Mouse (Mus musculus): Measurements from ENCODE around the gene Mylk4.
A peak's percentile ranks its signal among the peaks of the same experiment; 100 is the strongest.

The Mylk4 gene

GRCm38 (mm10) chr13:32706651-32707288, 77.0 kb downstream of the Mylk4 start:
- DNase-seq (ENCODE audit: low spot score) = peak; percentile 3

GRCm38 (mm10) chr13:32705315-32705714, 78.4 kb downstream of the Mylk4 start:
- DNase-seq (ENCODE audit: low spot score) = no peak

DNA sequence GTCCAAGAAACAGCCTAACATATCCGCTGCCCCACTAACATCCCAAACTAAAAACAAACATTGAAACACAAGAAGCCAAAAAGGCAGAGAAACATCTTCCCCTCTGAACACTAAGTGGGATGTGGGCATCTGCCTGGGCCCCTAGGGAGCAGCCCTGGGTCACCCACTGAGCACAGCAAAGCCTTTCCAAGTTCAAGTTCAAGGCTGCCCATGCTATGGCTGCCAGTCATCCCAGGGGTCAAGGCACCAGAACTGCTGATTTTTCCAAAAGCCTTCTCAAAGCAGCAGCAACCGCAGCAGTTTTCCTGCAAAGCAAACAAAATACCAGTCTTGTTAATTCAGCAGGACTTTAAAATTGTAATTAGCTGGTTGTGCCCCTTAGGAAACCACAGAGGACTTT, 78.8 kb downstream of the Mylk4 start:
- no peak for DNase-seq (ENCODE audit: low spot score)

- DNase-seq (ENCODE audit: low spot score) = no peak
Observed at GRCm38 (mm10) chr13:32701564-32701963, 82.2 kb downstream of the Mylk4 start.

DNA sequence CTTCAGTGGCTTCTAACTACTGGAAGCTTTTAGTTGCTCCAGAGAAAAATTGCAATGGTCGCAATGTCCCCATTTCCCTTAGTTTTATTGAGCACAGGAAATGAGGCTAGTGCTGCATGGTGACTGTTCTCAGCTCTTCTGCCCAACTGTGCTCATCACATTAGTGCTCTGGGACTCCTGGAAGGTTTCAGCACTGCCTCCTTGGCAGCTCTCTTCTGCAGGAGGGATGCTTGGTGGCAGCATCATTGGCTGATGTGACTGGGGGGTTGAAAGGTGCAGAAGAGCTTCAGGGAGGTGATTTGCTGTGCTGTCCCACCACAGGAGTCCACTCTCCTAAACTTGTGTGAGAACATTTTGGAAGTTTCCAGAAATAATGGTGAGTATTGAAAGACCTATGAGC, 84.4 kb downstream of the Mylk4 start:
- no peak for DNase-seq (ENCODE audit: low spot score)

GRCm38 (mm10) chr13:32698956-32699355, 84.8 kb downstream of the Mylk4 start:
- DNase-seq (ENCODE audit: low spot score) = no peak

DNA sequence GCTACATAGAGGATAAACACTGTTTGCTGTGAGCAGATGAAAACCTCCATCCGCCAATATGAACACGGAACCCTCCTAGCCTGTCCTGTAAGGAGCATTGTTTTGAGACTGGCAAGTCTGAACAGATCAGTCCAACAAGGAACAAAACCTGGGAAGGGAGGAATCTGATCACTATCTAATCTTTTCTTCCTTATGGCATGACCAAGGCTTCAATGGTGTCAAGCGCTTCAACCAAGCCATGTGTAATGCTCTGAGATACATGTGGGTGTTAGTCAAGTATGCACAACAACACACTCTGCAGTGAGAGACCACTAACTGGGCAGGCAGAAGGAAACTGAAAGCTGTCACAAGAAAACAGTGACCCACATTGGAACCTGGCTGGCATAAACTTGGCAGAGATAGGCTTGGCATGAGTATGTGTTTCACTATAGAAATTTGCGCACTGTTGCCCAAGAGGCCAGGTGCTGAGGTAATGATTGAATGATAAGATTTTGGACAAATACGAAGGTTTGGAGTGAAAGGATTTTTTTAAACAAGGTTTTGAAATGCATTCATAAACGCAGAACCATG, 89.8 kb downstream of the Mylk4 start:
- no peak for DNase-seq (ENCODE audit: low spot score)

GRCm38 (mm10) chr13:32692563-32692962, 91.2 kb downstream of the Mylk4 start:
- DNase-seq (ENCODE audit: low spot score) = no peak

GRCm38 (mm10) chr13:32690279-32690678, 93.5 kb downstream of the Mylk4 start:
- DNase-seq (ENCODE audit: low spot score) = no peak

GRCm38 (mm10) chr13:32680868-32681515, 102.8 kb downstream of the Mylk4 start:
- peak; percentile 64 for DNase-seq (ENCODE audit: low spot score)

DNA sequence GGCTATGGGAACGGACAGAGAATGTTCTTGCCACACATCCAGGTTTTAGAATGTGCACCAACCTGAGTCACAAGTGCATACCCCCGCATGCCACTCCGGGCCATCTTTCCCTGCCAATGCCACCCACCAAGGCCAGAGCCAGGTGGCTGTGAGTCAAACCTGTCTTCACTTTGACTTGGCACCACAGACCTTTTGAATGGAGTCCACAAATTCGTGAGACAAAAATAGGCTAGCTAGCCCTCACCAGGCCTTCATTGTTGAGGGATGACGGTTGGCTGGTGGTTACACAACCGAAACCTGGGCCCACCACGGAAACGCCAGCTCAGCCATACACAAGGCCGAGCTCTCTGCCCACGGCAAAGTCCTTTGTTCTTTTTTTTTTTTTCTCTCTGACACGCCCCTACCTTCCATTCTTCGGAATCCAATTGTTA, 103.6 kb downstream of the Mylk4 start:
- DNase-seq (ENCODE audit: low spot score) = no peak

DNA sequence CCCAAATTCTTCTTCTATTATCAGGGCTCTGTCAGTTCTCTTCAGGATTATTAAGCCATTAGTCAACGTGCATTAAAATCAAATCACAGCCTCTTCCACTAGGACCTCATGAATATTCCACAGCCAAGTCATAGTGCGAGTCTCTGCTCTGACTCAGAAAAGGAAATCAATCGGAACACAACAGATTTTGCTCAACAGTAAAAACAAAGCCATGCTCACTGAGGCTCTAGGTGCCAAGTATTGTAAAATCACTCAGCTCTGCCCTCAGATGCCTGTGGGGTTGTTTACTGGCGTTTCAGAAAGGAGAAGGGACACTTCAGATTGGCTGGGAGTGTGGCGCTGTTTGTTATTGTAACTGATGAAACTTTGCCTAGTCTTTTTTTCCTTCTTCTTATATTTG, 104.8 kb downstream of the Mylk4 start:
- DNase-seq (ENCODE audit: low spot score) = no peak

DNA sequence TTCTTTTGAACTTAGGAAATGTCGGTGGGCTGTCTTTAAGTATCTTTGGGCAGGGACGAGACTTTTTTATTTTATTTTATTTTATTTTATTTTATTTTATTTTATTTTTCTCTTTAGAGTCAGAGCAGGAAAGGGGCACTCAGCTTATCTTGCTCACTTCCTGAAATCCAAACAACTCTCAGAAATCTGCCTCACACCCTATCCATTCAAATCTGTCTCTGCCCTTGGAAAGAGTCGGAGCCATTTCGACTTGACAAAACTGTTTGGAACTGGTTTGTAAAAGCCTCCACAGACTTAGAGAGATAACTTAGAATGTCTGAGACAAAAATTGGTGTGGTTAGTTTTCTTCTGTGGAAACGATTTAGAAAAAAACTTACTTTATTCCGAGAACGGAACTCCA, 113.0 kb downstream of the Mylk4 start:
- DNase-seq (ENCODE audit: low spot score) = no peak

GRCm38 (mm10) chr13:32668296-32668695, 115.5 kb downstream of the Mylk4 start:
- no peak for DNase-seq (ENCODE audit: low spot score)

DNA sequence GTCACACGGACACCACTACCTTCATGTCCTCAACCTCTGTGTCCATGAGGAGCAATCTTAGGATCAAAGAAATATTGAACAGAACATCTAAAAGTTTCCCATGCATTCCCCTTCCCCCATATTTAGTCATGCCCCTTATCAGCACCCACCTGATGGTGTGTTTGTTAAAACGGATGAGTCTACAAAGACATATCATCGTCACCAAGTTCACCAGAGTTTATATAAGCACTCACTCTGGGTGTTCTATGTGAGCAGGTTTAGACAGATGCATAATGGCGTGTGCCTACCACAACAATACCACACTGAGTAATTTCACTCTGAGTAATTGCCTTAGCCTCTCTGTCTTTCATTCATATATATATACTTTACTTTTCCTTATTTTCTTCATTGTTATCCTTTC, 116.4 kb downstream of the Mylk4 start:
- DNase-seq (ENCODE audit: low spot score) = no peak

DNA sequence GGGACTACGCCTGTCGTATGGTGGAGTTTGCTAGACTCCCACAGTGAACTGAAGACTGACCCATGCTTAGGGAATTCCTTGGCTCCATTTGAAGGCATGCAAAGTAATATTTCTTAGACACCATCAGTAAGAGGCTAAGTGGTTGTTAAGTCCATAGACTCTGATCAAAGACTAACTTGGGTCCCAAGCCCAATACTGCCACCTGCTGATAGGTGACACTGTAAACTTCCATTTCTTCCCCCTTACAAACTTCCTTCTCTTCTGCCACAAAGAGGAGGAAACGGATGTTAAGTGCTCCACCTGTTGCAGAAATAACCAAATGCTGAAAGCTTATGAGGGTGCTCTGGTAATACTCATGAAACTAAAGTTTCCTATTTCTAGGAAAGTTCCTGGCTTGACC, 121.7 kb downstream of the Mylk4 start:
- DNase-seq (ENCODE audit: low spot score) = peak; percentile 34

DNA sequence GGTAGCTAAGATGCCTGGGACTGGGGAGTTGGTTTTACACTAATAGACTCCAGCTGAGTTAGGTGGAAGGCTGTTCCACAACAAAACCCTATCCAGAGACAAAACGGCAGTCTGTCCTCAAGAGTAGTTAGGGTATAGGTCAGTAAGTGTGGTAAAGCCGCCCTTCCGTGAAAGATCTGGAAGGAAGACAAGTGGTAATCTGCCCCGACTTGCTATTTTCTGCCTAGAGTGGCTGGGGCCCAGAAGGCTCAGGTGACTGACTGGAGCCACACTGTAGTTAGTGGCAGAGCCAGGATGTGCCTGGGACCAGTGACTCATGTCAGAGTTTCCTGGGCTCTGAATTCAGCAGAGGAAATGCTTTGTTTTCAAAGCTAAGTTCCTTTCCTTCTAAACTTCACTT, 123.5 kb downstream of the Mylk4 start:
- DNase-seq (ENCODE audit: low spot score) = no peak

DNA sequence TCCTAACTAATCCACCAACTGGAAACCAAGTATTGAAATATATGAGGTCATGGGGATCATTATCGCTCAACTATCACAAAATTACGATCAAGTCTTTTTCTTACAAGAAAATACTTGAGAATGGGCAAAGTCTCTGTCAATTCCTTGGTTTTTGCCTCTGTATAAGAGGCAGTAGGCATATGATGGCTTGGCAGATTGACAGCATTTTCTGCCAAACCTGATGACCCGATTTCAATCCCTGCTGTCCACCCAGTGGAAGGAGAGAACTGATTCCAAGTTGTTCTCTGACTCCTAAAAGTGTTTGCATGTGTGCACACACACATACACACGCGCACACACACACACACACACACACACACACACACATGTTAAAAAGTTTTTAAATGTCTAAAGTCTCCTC, 124.5 kb downstream of the Mylk4 start:
- no peak for DNase-seq (ENCODE audit: low spot score)

- no peak for DNase-seq (ENCODE audit: low spot score)
Observed at GRCm38 (mm10) chr13:32657583-32657982, 126.2 kb downstream of the Mylk4 start.
